Mouse (Mus musculus): ENCODE measurements around the gene Rassf3. TPM values are rescaled to one million over a fixed set of nuclear protein-coding genes. Genes with fewer than 3 reads are reported as not detected.

The Rassf3 gene
- total RNA-seq, 2 experiments from 2014 or later, result 12.0 to 12.6 TPM

- DNase-seq (ENCODE audit: low spot score in 2 of 2), result no peak
Observed at GRCm38 (mm10) chr10:121370777-121371176, 105.4 kb downstream of the Rassf3 start.

DNA sequence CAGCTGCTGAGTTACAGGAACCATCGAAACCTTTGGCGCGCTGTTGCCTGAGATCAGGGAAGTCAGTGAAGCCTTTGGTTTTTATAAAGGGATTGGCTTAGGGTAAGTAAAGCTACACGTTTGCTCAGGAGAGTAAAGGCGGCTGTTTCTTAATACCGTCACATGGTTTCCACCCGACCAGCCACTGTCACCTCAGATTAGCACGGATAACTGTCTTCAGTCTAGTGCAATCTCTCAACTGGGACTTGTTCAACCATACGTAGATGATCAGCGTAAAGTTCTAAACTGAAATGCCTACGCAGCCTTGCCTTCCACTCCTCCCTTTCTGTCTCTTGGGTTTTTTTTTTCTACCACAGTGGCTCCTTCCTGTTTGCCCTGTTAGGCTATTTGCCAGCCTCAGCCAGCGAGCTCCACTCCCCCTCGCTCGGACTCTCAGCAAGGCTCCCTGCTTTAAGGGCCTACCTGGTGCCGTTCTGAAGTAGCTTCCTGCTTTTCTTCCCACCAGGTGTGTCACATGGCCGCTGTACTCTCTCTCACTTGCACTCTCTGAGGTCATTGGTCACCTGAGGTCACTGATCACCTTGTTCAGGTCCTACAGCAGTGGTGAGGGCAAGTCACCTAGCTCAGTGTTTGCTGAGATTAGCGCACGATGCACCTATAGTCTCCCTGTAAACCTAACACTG is 107.2 kb downstream of the Rassf3 start:
- DNase-seq (ENCODE audit: low spot score in 2 of 2), result no peak

- no peak for DNase-seq (ENCODE audit: low spot score in 2 of 2)
Observed at GRCm38 (mm10) chr10:121367780-121368179, 108.4 kb downstream of the Rassf3 start.

DNA sequence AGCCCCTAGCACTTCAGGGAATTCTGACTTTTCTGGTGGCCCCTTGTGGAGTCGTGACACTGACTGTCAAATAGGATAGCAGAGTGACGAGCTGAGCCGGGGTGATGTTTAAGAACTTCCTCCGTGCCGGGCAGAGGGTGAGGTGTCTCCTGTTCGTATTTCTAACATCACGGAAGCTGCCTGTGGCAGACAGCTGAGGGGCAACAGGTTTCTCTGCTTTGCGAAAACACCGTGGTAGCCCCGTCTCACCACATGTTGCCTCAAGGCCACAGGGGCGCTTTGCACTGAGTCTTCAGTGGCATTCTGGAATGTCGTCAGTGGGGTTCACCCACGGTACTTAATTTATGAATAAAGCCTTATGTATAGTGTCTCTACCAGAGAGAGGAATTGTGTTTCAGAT is 108.9 kb downstream of the Rassf3 start:
- DNase-seq (ENCODE audit: low spot score in 2 of 2), result no peak

- no peak for DNase-seq (ENCODE audit: low spot score in 2 of 2)
Observed at GRCm38 (mm10) chr10:121365781-121366272, 110.3 kb downstream of the Rassf3 start.

DNA sequence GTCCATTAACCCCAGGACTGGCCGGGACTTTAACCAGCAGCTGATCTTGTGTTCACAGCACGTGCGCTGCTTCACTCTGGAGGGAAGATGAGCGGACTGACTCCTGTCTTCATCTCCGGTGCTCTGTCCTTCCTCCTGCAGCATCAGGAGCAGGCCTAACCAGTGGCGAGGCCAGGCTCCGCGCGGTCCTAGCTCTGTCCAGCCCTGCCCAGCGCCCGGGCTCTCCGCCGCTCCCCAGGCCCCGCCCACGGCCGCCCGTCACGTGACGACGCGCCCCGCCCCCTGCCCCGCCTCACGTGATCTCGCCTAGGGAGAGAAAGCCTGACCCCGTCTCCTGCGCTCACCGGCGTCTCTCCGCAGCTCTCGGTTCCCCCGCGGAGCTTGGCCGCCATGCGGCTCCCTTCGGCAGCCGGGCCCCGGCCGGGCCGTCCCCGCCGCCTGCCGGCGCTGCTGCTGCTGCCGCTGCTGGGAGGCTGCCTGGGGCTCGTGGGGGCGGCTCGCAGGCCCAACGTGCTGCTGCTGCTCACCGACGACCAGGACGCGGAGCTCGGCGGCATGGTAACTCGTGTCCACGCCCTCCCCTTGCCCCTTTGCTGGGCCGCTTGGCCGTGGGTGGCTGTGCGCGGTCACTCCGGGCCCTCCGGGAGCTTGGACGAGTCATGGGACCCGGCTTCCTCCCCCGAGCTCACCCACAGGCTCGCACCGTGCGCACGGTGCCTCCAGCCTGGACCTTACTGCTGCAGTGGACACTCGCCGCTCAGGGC is 111.2 kb downstream of the Rassf3 start, which contains the start of gene Gns:
Gns (plus strand) TSS at position 290 of the 764 bp plus-strand sequence.
- peak; percentile 70 to 84 for DNase-seq (ENCODE audit: low spot score in 2 of 2)

DNA sequence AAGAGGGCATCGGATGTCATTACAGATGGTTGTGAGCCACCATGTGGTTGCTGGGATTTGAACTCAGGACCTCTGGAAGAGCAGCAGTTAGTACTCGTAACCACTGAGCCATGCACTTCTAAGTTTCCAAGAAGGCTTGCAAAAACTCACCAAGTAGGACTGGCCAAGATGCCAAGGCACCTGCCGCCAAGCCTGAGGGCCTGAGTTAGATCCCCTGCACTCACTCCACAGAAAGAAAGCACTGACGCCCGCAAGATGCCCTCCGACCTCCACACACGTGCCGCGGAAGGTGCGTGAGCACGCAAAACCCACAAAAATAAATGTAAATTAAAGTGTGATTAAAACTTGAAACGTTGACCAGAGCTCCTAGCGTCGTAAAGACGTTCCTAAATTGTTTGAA is 111.8 kb downstream of the Rassf3 start:
- no peak for DNase-seq (ENCODE audit: low spot score in 2 of 2)

- DNase-seq (ENCODE audit: low spot score in 2 of 2), result no peak
Observed at GRCm38 (mm10) chr10:121363201-121363600, 112.9 kb downstream of the Rassf3 start.

DNA sequence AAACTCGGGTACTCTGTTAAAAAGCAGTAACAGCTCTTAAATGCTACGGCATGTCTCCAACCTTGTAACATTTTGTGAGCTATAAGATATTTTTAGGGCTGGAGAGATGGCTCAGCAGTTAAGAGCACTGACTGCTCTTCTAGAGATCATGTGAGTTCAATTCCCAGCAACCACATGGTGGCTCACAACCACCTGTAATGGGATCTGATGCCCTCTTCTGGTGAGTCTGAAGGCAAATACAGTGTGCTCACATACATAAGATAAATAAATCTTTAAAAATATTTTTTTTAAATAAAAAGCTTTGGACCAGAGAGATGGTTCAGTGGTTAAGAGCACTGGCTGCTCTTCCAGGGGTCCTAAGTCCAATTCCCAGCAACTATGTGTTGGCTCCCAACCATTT is 115.8 kb downstream of the Rassf3 start:
- DNase-seq (ENCODE audit: low spot score in 2 of 2), result no peak

Other genes with a start within 250 kb of the Rassf3 start
- gene Tbc1d30, start 125.1 kb downstream of the Rassf3 start, total RNA-seq (2021), result 10 to 100 TPM; 34.9 to 36.9 TPM
- 10 to 100 TPM; 74.1 to 79.9 TPM for gene Gns, start 111.3 kb downstream of the Rassf3 start, total RNA-seq (2021)
- gene Tbk1, start 110.4 kb upstream of the Rassf3 start, total RNA-seq (2021), result 10 to 100 TPM; 43.8 to 46.4 TPM
- gene Xpot, start 150.0 kb upstream of the Rassf3 start, total RNA-seq (2021), result 10 to 100 TPM; 65.4 to 68.9 TPM
- under 1 TPM in 1 of 2 experiments, not detected in 1; 0.29 TPM for gene D930020B18Rik, start 165.2 kb upstream of the Rassf3 start, total RNA-seq (2021)